ENCODE assay signal across 9 mouse cellular contexts in the genomic region with DNA sequence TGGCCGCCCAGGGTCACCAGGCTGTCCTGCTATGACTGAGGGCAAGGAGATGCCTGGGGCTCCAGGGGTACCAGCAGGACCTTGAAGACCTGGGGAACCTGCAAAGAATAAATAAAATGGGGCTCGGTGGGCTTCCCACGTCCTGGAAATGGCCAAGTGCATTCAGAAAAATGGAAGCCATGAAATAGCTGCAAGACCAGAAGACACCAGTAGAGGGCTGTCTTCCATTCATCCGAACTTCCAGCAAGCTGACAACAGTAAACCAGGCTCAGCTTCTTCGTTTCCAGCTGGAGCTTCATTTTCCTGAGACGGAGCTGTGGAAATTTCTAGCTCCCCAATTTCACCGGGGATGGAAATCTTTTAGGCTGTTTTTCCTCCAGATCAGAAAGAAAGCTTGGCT.
DNase-seq lines count a peak whose midpoint lies in the region; ATAC-seq and TF ChIP-seq lines count a peak whose summit lies in the region.
"Had no signal": no experiment of that assay in that cellular context is flagged by ENCODE, and none has a peak within 500 bp of the region (broad histone marks: within the 10 kb centered on the region; RNA-seq: fewer than 3 reads in every experiment).

No protein-coding gene starts in this region.

- peak; percentile 14 for DNase-seq in kidney, adult 9 months
- DNase-seq in kidney, adult 11 months: no peak
- DNase-seq in ES-E14 (ENCODE audit: low read depth, low spot score) (peak; percentile 27), R1 (ENCODE audit: low read depth, low spot score) (peak; percentile 50)
- peak; percentile 14 to 40 for DNase-seq in heart, postnatal 14 days
- DNase-seq in ovary, adult 18-20 months (ENCODE audit: low spot score): no peak

- ATAC-seq in megakaryocyte progenitor cell, adult 5-6 weeks (replicated peaks; ENCODE audit: poor library complexity): peak; percentile 63; the same call in 1 of the 2 replicates

- no peaks in the 10 kb centered on the region for H3K36me3 ChIP-seq in ES-E14 (ENCODE audit: control insufficient read depth, insufficient read depth, low read length, poor library complexity, severe bottlenecking)
- H3K36me3 ChIP-seq: embryonic facial prominence, embryonic 15.5 days; liver, embryonic 15.5 days had no signal

- no peaks in the 10 kb centered on the region for H3K9me3 ChIP-seq in ES-E14 (ENCODE audit: control insufficient read depth, insufficient read depth, low read depth, low read length)
- H3K9me3 ChIP-seq: embryonic facial prominence, embryonic 15.5 days; liver, embryonic 15.5 days had no signal

- intact Hi-C loops in heart, postnatal 14 days (cut with DNase I): no loop called here

- H3K4me3 ChIP-seq in ES-E14 (ENCODE audit: insufficient read depth in 1 of 2, low read depth in 1 of 2, low read length in 2 of 2, poor library complexity in 1 of 2, severe bottlenecking in 1 of 2): no peak overlapping the region
- H3K4me3 ChIP-seq: embryonic facial prominence, embryonic 15.5 days; liver, embryonic 15.5 days had no signal

- H3K27ac ChIP-seq in ES-E14 (ENCODE audit: insufficient read depth, low read depth, low read length, poor library complexity, severe bottlenecking): no peak overlapping the region
- H3K27ac ChIP-seq: embryonic facial prominence, embryonic 15.5 days; liver, embryonic 15.5 days had no signal

- no peaks in the 10 kb centered on the region for H3K4me1 ChIP-seq in ES-E14 (ENCODE audit: control insufficient read depth in 2 of 2, insufficient read depth in 2 of 2, low read length in 2 of 2, poor library complexity in 1 of 2)
- H3K4me1 ChIP-seq: embryonic facial prominence, embryonic 15.5 days; liver, embryonic 15.5 days had no signal

- in situ Hi-C loops in ES-E14 (cut with MboI; ENCODE audit: low sequenced_read_pairs in 2 of 2, unreplicated experiment in 2 of 2): no loop called here

- no peak overlapping the region for H3K9ac ChIP-seq in ES-E14 (ENCODE audit: insufficient read depth, low read depth, low read length, poor library complexity, severe bottlenecking)
- H3K9ac ChIP-seq: embryonic facial prominence, embryonic 15.5 days; liver, embryonic 15.5 days had no signal

TF ChIP-seq in ES-E14, 5 proteins besides CTCF, POLR2A, EP300 and RAD21:
- TF ChIP-seq MAFK (IDR thresholded peaks at IDR 0.05; ENCODE audit: insufficient read depth, low read depth, low read length) (no peak), ZNF384 (IDR thresholded peaks at IDR 0.05; ENCODE audit: low read depth, low read length) (no peak), ZC3H11A (IDR thresholded peaks at IDR 0.05; ENCODE audit: borderline replicate concordance, low read depth, low read length) (no peak), HCFC1 (IDR thresholded peaks at IDR 0.05; ENCODE audit: borderline replicate concordance, insufficient read depth, low read length) (no peak), CHD2 (IDR thresholded peaks at IDR 0.05; ENCODE audit: low read depth, low read length) (no peak)

Comparison
In these comparisons a context has a peak if more than half of its experiments do, and no peak if none do; other contexts are left out.
1. DNase-seq: peak in kidney, adult 9 months (single experiment), ES-E14 (single experiment), R1 (single experiment) and heart, postnatal 14 days (2 of 2); none in kidney, adult 11 months (single experiment) and ovary, adult 18-20 months (single experiment).